ENCODE assay signal across 29 mouse cellular contexts in the genomic region with DNA sequence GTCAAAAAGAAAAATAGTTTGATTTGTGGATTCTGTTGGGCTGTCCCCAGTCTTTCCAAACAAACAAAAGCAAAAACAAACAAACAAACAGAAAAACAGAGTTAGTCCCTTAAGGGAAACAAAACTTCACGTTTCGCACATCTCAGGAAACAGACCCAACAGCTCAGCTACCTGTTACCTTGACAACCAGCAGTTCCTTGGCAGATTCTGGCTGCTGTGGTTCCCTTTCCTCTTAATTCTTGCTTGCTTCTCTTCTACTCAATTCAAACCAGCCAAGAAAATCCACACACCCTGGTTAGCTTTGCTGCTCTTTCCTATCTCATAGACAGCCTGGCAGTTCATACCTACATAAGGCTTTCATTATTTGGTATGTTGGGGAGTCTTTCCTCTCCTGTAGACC.
DNase-seq lines count a peak whose midpoint lies in the region; ATAC-seq and TF ChIP-seq lines count a peak whose summit lies in the region.
"Had no signal": no experiment of that assay in that cellular context is flagged by ENCODE, and none has a peak within 500 bp of the region (broad histone marks: within the 10 kb centered on the region; RNA-seq: fewer than 3 reads in every experiment).

No protein-coding gene starts in this region.

- H3K9me3 ChIP-seq in hindbrain, postnatal 0 days (ENCODE audit: low read length) = no peaks in the 10 kb centered on the region
- no peaks in the 10 kb centered on the region for H3K9me3 ChIP-seq in hindbrain, embryonic 12.5 days (replicated peaks)
- no peaks in the 10 kb centered on the region for H3K9me3 ChIP-seq in MEL (replicated peaks; ENCODE audit: insufficient read depth, low read length)
- H3K9me3 ChIP-seq: embryonic facial prominence, embryonic 10.5 days; embryonic facial prominence, embryonic 13.5 days; forebrain, embryonic 12.5 days; heart, embryonic 10.5 days; heart, embryonic 13.5 days; hindbrain, embryonic 13.5 days had no signal

- H3K27me3 ChIP-seq in hindbrain, postnatal 0 days (ENCODE audit: insufficient read depth, low read length) = no peaks in the 10 kb centered on the region
- no peaks in the 10 kb centered on the region for H3K27me3 ChIP-seq in hindbrain, embryonic 12.5 days
- H3K27me3 ChIP-seq in MEL (ENCODE audit: control insufficient read depth in 1 of 2, insufficient read depth in 2 of 2, low read length in 2 of 2) = no peaks in the 10 kb centered on the region
- H3K27me3 ChIP-seq: embryonic facial prominence, embryonic 13.5 days; forebrain, embryonic 12.5 days; heart, embryonic 13.5 days; hindbrain, embryonic 13.5 days had no signal

- no peaks in the 10 kb centered on the region for H3K79me2 ChIP-seq in MEL (ENCODE audit: control insufficient read depth, insufficient read depth, low read length, poor library complexity)

- no peak overlapping the region for H3K9ac ChIP-seq in hindbrain, postnatal 0 days (replicated peaks; ENCODE audit: low read length)
- H3K9ac ChIP-seq in hindbrain, embryonic 12.5 days = no peak overlapping the region
- no peak overlapping the region for H3K9ac ChIP-seq in MEL (ENCODE audit: control insufficient read depth, low read depth, low read length, poor library complexity, severe bottlenecking)
- H3K9ac ChIP-seq: embryonic facial prominence, embryonic 13.5 days; forebrain, embryonic 12.5 days; heart, embryonic 13.5 days; hindbrain, embryonic 13.5 days had no signal

- 52% methylated on average over 2 of the region's 2 CpGs for WGBS in hindbrain, postnatal 0 days
- 88% methylated on average over 2 of the region's 2 CpGs for WGBS in hindbrain, embryonic 12.5 days

- no peak for TF ChIP-seq EP300 in MEL (IDR thresholded peaks at IDR 0.05; ENCODE audit: low read depth in 1 of 2, low read length in 2 of 2)

- no peak overlapping the region for H3K4me3 ChIP-seq in hindbrain, postnatal 0 days (ENCODE audit: low read length)
- H3K4me3 ChIP-seq in hindbrain, embryonic 12.5 days = no peak overlapping the region
- H3K4me3 ChIP-seq in MEL (ENCODE audit: control insufficient read depth in 1 of 2, insufficient read depth in 1 of 2, low read depth in 2 of 2, low read length in 2 of 2) = no peak overlapping the region
- H3K4me3 ChIP-seq: embryonic facial prominence, embryonic 10.5 days; embryonic facial prominence, embryonic 13.5 days; erythroblast, embryonic 14.5 days; forebrain, embryonic 12.5 days; heart, embryonic 10.5 days; heart, embryonic 13.5 days; hindbrain, embryonic 13.5 days had no signal

- H3K4me2 ChIP-seq in hindbrain, postnatal 0 days (ENCODE audit: low read depth, low read length) = no peak overlapping the region
- H3K4me2 ChIP-seq in hindbrain, embryonic 12.5 days (replicated peaks) = no peak overlapping the region
- H3K4me2 ChIP-seq: embryonic facial prominence, embryonic 13.5 days; forebrain, embryonic 12.5 days; heart, embryonic 13.5 days; hindbrain, embryonic 13.5 days had no signal

- DNase-seq in hindbrain, postnatal 0 days (ENCODE audit: low spot score) = peak; percentile 12
- DNase-seq in MEL (ENCODE audit: low read depth, low spot score) = peak; percentile 51
- peak; percentile 8 for DNase-seq in brain, embryonic 14.5 days (ENCODE audit: low read depth)
- no peak for DNase-seq in embryo, embryonic 11 days
- DNase-seq in heart, adult 9 months (ENCODE audit: low spot score in 2 of 2) = no peak
- DNase-seq: adrenal gland, postnatal 10 days; adrenal gland, postnatal 36 days; cerebellum, adult 2 months; cerebellum, postnatal 10 days; gastrocnemius, postnatal 25 days; heart, adult 18-20 months; heart, postnatal 14 days; heart, postnatal 4 days; kidney, adult 18-20 months; kidney, adult 9 months had no signal

- no peak for ATAC-seq in hindbrain, postnatal 0 days
- ATAC-seq in hindbrain, embryonic 12.5 days (ENCODE audit: low FRiP score) = no peak
- ATAC-seq in hematopoietic stem cell, adult 5-6 weeks (replicated peaks in 1 of 2; ENCODE audit: insufficient read depth in 1 of 2, low FRiP score in 2 of 2, low TSS enrichment in 1 of 2, low read depth in 1 of 2, poor library complexity in 2 of 2, severe bottlenecking in 2 of 2) = peak; percentile 82 to 89
- ATAC-seq: CD4-positive, CD25-positive, alpha-beta regulatory T cell, adult 4 months; forebrain, embryonic 16.5 days; hindbrain, embryonic 16.5 days; inflammation-experienced regulatory T-cells, adult 6 months; intestine, embryonic 16.5 days had no signal

- no peak overlapping the region for H3K27ac ChIP-seq in hindbrain, postnatal 0 days
- H3K27ac ChIP-seq in hindbrain, embryonic 12.5 days = no peak overlapping the region
- H3K27ac ChIP-seq in MEL (ENCODE audit: control insufficient read depth, low read depth, low read length) = no peak overlapping the region
- H3K27ac ChIP-seq: embryonic facial prominence, embryonic 10.5 days; embryonic facial prominence, embryonic 13.5 days; forebrain, embryonic 12.5 days; heart, embryonic 10.5 days; heart, embryonic 13.5 days; hindbrain, embryonic 13.5 days had no signal

- TF ChIP-seq CTCF in hindbrain, postnatal 0 days (IDR thresholded peaks at IDR 0.05; ENCODE audit: low read depth) = no peak
- TF ChIP-seq CTCF in MEL (IDR thresholded peaks at IDR 0.05 in 2 of 3, conservative IDR thresholded peaks at IDR 0.05 in 1 of 3; ENCODE audit: control insufficient read depth in 1 of 3, insufficient read depth in 1 of 3, low read depth in 2 of 3, low read length in 3 of 3, poor library complexity in 1 of 3, severe bottlenecking in 1 of 3) = no peak
- no peak for TF ChIP-seq CTCF in brain, embryonic 14.5 days (IDR thresholded peaks at IDR 0.05; ENCODE audit: borderline replicate concordance, extremely low read depth, insufficient read depth, insufficient read length)

- no peaks in the 10 kb centered on the region for H3K36me3 ChIP-seq in hindbrain, postnatal 0 days (ENCODE audit: insufficient read depth, low read length)
- no peaks in the 10 kb centered on the region for H3K36me3 ChIP-seq in hindbrain, embryonic 12.5 days
- peaks cover 0 to 4% of the 10 kb centered on the region in 2 experiments; a peak in 2 of 4 replicates for H3K36me3 ChIP-seq in MEL (ENCODE audit: control insufficient read depth in 1 of 2, insufficient read depth in 2 of 2, low read length in 2 of 2)
- H3K36me3 ChIP-seq: embryonic facial prominence, embryonic 10.5 days; embryonic facial prominence, embryonic 13.5 days; forebrain, embryonic 12.5 days; heart, embryonic 10.5 days; heart, embryonic 13.5 days; hindbrain, embryonic 13.5 days had no signal

- no peak for TF ChIP-seq RAD21 in MEL (IDR thresholded peaks at IDR 0.05; ENCODE audit: low read depth, low read length)

- no peaks in the 10 kb centered on the region for H3K4me1 ChIP-seq in hindbrain, postnatal 0 days (ENCODE audit: insufficient read depth, low read length)
- no peaks in the 10 kb centered on the region for H3K4me1 ChIP-seq in hindbrain, embryonic 12.5 days
- H3K4me1 ChIP-seq in MEL (ENCODE audit: control insufficient read depth in 1 of 2, insufficient read depth in 2 of 2, low read length in 2 of 2) = peaks cover 0 to 3% of the 10 kb centered on the region in 2 experiments; a peak in 1 of 4 replicates
- H3K4me1 ChIP-seq: embryonic facial prominence, embryonic 10.5 days; embryonic facial prominence, embryonic 13.5 days; forebrain, embryonic 12.5 days; heart, embryonic 10.5 days; heart, embryonic 13.5 days; hindbrain, embryonic 13.5 days had no signal

- TF ChIP-seq POLR2A in MEL (IDR thresholded peaks at IDR 0.05; ENCODE audit: control insufficient read depth in 1 of 2, insufficient read depth in 1 of 2, low read depth in 1 of 2, low read length in 2 of 2, poor library complexity in 1 of 2) = no peak
- no peak for TF ChIP-seq POLR2A in brain, embryonic 14.5 days (IDR thresholded peaks at IDR 0.05; ENCODE audit: borderline replicate concordance, extremely low read depth, insufficient read depth, insufficient read length, poor library complexity, severe bottlenecking)

TF ChIP-seq in MEL, 35 proteins besides CTCF, POLR2A, EP300 and RAD21:
- TF ChIP-seq HCFC1 (IDR thresholded peaks at IDR 0.05; ENCODE audit: low read depth, low read length) (no peak), UBTF (IDR thresholded peaks at IDR 0.05; ENCODE audit: borderline replicate concordance, insufficient read depth, low read depth, low read length) (no peak), CHD2 (IDR thresholded peaks at IDR 0.05; ENCODE audit: low read length) (no peak), ELF1 (IDR thresholded peaks at IDR 0.05; ENCODE audit: low read depth, low read length) (no peak), USF2 (IDR thresholded peaks at IDR 0.05; ENCODE audit: borderline replicate concordance in 1 of 2, insufficient read depth in 1 of 2, low read depth in 1 of 2, low read length in 2 of 2) (no peak), SIN3A (IDR thresholded peaks at IDR 0.05; ENCODE audit: low read length) (no peak), GATA1 (IDR thresholded peaks at IDR 0.05; ENCODE audit: low read depth, low read length) (no peak), POLR2AphosphoS5 (IDR thresholded peaks at IDR 0.05; ENCODE audit: borderline replicate concordance, low read depth, low read length) (no peak), ZC3H11A (IDR thresholded peaks at IDR 0.05; ENCODE audit: low read depth, low read length) (no peak), GABPA (IDR thresholded peaks at IDR 0.05; ENCODE audit: low read depth, low read length) (no peak), ZMIZ1 (IDR thresholded peaks at IDR 0.05; ENCODE audit: low read depth, low read length) (no peak), JUND (IDR thresholded peaks at IDR 0.05; ENCODE audit: low read depth, low read length) (no peak), POLR2AphosphoS2 (IDR thresholded peaks at IDR 0.05; ENCODE audit: low read length) (no peak), TAL1 (IDR thresholded peaks at IDR 0.05; ENCODE audit: low read length) (no peak), SMC3 (IDR thresholded peaks at IDR 0.05; ENCODE audit: low read depth, low read length) (no peak), KAT2A (conservative IDR thresholded peaks at IDR 0.05; ENCODE audit: low read depth, low read length) (no peak), ZNF384 (IDR thresholded peaks at IDR 0.05; ENCODE audit: low read depth, low read length) (no peak), ZKSCAN1 (IDR thresholded peaks at IDR 0.05; ENCODE audit: low read depth, low read length) (no peak), E2F4 (IDR thresholded peaks at IDR 0.05; ENCODE audit: borderline replicate concordance, low read depth, low read length) (no peak)

Comparison
In these comparisons a context has a peak if more than half of its experiments do, and no peak if none do; other contexts are left out.
1. ATAC-seq: peak in hematopoietic stem cell, adult 5-6 weeks (2 of 2); none in hindbrain, postnatal 0 days (single experiment) and hindbrain, embryonic 12.5 days (single experiment).
2. DNase-seq: peak in hindbrain, postnatal 0 days (single experiment), MEL (single experiment) and brain, embryonic 14.5 days (single experiment); none in embryo, embryonic 11 days (single experiment) and heart, adult 9 months (0 of 2).